Mouse (Mus musculus): ENCODE data around the gene Gm49340.
A peak's percentile ranks its signal among the peaks of the same experiment; 100 is the strongest.
"Not testable (repeated sequence)": the region's sequence is repeated elsewhere in the genome, so short reads cannot be mapped to it uniquely, and the experiment has no call there.

Gm49340 gene

DNA sequence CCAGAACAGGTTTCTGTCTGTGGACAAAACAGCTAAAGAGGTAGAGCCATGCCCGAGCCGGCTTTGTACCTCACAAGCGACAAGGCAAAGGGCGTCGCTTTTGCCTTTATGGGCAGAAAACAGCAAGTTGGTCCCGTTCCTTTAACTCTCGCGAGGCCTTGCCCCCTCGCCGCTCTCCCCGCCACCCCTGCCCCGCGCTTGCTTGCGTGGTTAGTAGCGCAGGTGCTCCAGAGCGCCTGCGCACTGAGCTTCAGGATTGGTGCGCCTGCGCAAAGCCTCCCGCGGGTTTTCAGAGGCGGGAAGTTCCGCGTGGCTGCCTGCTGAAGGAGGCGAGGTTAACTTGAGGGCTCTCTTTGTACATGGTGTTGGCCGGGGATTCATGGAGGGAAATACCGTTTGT is at the start of gene Gm49340, which contains the start of the genes Aspa and Spata22:
TSS of gene Gm49340 (plus strand) at position 300 of the 400 bp plus-strand sequence.
TSS of gene Aspa (minus strand) at position 155 of the 400 bp plus-strand sequence.
TSS of gene Spata22 (plus strand) at position 300 of the 400 bp plus-strand sequence.
- peak; percentile 57 for DNase-seq (ENCODE audit: low read depth, low spot score)

- DNase-seq (ENCODE audit: low read depth, low spot score): no peak
Observed at GRCm38 (mm10) chr11:73280710-73281109, 48.8 kb upstream of the Gm49340 start.

DNA sequence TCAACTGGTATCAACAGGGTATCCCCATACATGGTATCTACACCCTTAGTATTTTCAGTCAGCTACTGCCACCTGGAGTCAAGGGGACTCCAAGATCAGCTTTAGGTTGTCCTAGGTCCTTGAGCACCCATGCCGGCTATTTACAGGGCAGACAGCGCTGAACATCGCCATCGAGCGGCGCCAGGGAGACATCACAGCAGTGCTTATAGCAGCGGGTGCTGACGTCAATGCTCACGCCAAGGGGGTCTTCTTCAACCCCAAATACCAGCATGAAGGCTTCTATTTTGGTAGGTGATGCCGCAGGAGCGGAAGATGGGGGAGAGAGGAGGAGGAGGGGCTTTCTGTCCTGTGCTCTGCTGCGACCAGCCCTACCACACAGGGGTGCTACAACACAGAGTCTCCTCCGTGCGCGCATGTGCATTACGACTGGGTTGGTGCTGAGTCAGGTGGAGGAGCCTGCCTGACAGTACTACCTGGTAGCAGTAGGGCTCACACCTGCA is 48.0 kb upstream of the Gm49340 start:
- DNase-seq (ENCODE audit: low read depth, low spot score): peak; percentile 81

DNA sequence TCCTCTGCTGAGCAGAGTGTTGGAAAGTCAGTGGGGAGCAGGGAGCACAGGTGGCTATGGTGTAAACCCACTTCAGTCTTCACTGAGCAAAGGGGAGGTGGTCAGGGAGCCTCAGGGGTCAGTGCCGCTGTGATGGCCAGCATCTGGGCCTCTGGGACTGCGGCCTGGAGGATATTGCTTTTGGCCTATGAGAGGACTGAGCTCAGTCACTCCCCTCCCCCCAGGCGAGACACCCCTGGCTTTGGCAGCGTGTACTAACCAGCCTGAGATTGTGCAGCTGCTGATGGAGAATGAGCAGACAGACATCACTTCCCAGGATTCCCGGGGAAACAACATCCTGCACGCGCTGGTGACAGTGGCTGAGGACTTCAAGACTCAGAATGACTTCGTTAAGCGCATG is 46.2 kb upstream of the Gm49340 start:
- no peak for DNase-seq (ENCODE audit: low read depth, low spot score)

DNA sequence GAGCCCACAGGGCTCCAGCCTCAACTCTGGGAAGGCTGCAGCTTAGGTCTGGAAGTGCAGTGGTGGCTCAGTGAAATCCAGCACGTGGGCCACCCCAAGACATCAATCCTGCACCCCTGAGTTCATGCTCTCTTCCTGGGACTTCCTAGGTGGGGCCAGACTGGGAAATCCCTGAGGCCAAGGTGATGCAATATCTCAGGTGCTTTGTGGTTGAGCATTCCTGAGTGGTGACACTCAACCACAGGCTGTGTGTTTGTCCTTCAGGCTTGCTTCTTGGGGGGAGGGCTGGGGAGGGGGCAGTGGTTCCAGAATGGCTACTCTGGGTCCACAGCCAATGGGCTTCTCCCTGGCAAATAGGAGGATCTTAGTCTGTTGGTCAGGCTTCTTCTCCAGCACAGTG is 45.6 kb upstream of the Gm49340 start:
- DNase-seq (ENCODE audit: low read depth, low spot score): no peak

DNA sequence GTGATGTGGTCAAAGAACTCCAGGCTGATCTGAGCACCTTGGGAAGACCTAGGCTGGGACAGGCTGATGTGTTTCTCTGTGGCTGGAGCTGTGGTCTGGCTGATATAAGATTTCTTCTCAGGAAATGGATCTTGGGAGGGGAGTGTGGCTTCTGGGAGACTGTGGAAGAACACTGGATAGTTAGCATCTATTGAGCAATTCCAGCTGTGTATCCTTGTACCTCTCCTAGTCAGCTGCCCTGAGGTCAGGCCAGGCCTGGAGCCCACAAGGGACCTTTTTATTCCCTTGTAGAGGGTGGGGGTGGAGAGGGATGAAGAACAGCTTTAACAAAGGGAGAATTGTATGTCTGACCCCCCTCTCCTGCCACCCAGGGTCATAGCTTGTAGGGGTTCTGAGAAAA is 45.2 kb upstream of the Gm49340 start:
- DNase-seq (ENCODE audit: low read depth, low spot score): no peak

DNA sequence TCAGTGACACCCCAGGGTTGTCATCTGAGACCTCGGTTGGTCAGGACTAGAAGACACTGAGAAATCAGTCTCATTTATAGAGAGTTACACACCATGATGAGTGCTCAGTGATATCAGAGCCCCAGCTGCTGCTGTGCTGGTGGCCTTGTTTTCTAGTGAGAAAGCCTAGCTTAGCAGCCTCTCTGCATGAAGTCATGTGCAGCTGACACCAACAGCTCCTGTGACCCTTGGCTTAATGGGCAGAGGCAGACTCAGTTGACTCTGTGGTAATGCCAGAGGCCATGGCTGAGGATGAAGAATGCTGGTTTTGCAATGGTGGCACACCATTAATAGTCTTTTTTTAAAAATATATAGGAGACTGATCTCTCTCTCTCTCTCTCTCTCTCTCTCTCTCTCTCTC is 39.9 kb upstream of the Gm49340 start:
- no peak for DNase-seq (ENCODE audit: low read depth, low spot score)

DNA sequence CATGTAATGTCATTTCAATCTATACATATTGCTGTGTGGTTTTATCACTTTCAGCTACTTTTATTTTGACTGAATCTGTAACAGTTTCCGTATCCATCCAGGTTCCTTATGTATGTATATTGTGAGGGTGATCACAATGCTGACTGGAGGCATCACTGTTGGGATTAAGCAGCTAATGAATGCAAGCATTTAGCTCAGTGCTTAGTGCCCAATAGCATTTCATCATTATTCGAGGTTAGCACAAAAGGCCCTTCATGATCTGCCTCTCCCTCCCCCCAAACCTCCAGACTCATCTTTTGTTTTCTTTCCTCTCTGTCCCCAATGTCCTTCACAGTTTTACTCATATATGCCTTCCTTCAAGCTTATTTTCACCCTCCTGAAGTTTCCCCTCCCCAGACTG is 26.4 kb upstream of the Gm49340 start:
- DNase-seq (ENCODE audit: low read depth, low spot score): no peak

- DNase-seq (ENCODE audit: low read depth, low spot score): no peak
Observed at GRCm38 (mm10) chr11:73315961-73316360, 13.6 kb upstream of the Gm49340 start.

GRCm38 (mm10) chr11:73318581-73318980 is 11.0 kb upstream of the Gm49340 start:
- DNase-seq (ENCODE audit: low read depth, low spot score): peak; percentile 40

DNA sequence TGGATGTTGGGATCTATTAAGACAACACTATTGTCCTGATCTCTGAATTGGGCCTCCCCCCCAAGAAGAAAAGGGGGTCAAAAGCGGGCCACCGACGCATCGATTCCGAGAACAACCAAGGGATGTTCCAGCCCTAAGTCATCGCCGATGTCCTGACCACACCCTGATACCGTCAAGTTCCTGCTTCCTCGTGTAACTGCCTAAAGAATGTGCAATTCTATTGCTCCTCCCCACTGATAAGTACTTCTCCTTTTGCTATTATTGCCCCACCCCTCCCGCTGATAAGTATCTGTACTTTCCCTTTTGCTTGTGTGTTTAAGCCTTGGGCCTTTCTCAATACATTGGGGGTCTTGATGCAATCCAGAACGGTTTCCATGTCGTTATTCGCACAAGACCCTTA is 8.5 kb upstream of the Gm49340 start:
- not testable (repeated sequence) for DNase-seq (ENCODE audit: low read depth, low spot score)

- DNase-seq (ENCODE audit: low read depth, low spot score): no peak
Observed at GRCm38 (mm10) chr11:73323906-73324830, 5.4 kb upstream of the Gm49340 start.

- DNase-seq (ENCODE audit: low read depth, low spot score): no peak
Observed at GRCm38 (mm10) chr11:73326485-73326886, 3.1 kb upstream of the Gm49340 start.

- DNase-seq (ENCODE audit: low read depth, low spot score): no peak
Observed at GRCm38 (mm10) chr11:73327361-73327760, 2.2 kb upstream of the Gm49340 start.

DNA sequence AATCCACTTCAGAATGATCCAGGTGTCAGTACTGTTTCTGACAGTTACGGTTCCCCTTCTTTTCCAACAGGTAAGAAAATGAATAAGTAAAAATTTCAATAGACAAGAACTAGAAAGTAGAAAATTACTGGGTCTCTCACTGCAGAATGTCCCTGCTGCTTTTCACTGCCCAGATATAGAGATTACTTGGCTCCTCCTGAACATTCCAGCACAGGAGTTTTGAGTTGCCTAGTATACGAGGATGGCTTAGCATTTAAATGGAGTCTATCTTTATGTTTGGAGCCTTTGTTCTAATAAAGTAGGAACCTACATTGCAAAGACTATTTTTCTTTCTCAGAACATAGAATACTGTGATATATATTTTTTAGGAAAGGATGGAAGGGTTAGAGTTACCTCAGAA is 3.8 kb downstream of the Gm49340 start:
- no peak for DNase-seq (ENCODE audit: low read depth, low spot score)

DNA sequence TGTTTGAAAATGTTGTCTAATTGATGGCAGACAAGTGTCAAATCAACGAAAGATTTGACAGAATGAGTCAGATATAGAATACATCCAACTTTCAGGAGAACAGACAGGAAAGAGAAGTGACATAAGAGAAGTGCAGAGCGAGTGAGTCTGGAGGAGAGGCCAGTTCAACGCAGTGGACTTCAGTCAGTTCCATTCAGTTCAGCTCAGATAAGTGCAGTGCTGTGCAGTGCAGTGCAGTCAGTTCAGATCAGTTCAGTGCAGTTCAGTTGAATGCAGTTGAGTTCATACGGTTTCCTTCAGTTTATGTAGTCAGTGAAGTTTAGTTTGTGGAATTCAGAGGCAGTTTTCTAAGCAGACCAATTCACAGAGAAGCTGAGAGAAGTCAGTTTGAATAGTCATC is 7.4 kb downstream of the Gm49340 start:
- no peak for DNase-seq (ENCODE audit: low read depth, low spot score)

DNA sequence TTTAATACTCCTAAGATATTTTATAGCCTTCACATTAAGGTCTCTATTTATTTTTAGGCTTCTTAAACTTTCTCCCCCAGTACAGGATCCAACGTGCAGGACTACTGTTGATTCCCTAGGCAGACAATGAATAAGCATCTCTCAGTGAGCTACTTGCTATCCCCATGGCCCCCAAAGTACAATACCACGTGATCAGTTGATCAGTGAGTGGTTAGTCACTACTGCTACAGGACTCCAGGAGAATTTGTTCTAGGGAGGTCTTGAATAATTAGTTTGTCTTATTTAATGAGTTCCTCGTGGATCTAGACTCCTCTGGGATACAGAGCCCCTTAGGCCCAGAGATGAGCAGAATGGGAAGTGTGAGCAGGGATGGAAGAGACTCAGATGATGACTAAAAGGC is 20.9 kb downstream of the Gm49340 start, which contains the start of gene Olfr20:
TSS of gene Olfr20 (plus strand) at position 301 of the 400 bp plus-strand sequence.
- no peak for DNase-seq (ENCODE audit: low read depth, low spot score)

DNA sequence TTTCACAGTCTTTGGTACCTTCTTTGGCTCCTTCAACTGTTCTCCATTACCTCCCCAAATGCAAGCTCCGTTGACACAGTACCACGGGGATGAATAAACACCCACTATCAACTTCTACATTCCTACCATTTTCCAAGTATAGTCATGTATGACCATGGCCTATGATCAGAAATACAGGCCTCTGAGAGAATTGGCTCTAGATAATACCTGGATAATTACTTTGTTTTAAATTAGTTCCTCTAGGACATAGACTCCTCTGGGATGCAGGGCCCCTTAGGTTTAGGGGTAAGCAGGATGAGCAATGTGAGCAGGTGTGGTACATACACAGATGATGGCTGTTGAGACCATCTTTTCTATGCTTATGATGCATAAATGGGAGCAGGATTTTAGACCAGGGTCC is 41.4 kb downstream of the Gm49340 start, which contains the start of gene Olfr376:
TSS of gene Olfr376 (plus strand) at position 301 of the 400 bp plus-strand sequence.
- DNase-seq (ENCODE audit: low read depth, low spot score): no peak

GRCm38 (mm10) chr11:73395374-73395773 is 65.8 kb downstream of the Gm49340 start:
- peak; percentile 22 for DNase-seq (ENCODE audit: low read depth, low spot score)

DNA sequence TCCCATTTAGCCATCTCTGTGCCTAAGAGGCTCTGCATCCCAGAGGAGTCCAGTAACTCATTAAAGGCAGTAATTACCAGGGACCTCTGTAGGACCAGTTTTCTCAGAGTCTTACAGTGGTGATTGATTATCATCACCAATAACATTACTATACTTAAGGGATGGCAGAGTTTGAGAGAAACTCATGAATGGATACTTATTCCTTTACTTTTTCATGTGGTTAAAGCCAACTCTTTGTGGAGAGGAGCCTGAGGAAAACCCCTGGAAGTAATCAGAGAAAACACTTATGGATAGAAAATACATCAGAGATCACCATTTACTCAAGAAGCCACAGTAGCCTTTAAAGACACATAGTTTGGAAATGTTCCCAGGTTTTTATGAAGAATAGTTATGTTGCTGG is 70.0 kb downstream of the Gm49340 start, which contains the start of gene Olfr1:
TSS of gene Olfr1 (minus strand) at position 101 of the 400 bp plus-strand sequence.
- no peak for DNase-seq (ENCODE audit: low read depth, low spot score)

All from WW6 (cell line).